Mouse (Mus musculus) liver, postnatal 0 days (tissue): ENCODE results near the gene Insyn1.

ENCODE experiments used
- CTCF ChIP-seq: sonication (generic); IDR thresholded peaks from 2 replicates; pipeline ENCODE4 v1.5.1; 2016; ENCODE audit warnings: antibody characterized with exemption, low read depth
- EP300 ChIP-seq: IDR thresholded peaks from 2 replicates; pipeline ENCODE4 v1.6.1; 2016; ENCODE audit warnings: antibody characterized with exemption, low read depth, mild to moderate bottlenecking

GRCm38 (mm10) chr9:58530407-58530806 lies 42.0 kb downstream of the Insyn1 start:
- TF ChIP-seq CTCF (no peak), EP300 (no peak)
